In genomic region chr9:22050351-22050889, GRCm38 (mm10) we compare ENCODE assay signal across 9 mouse cellular contexts. TPM values are rescaled to one million over a fixed set of nuclear protein-coding genes. Genes with fewer than 3 reads are reported as not detected.
A peak's percentile ranks its signal among the peaks of the same experiment; 100 is the strongest.
DNase-seq lines count a peak whose midpoint lies in the region; ATAC-seq and TF ChIP-seq lines count a peak whose summit lies in the region.
"Had no signal": no experiment of that assay in that cellular context is flagged by ENCODE, and none has a peak within 500 bp of the region (broad histone marks: within the 10 kb centered on the region; RNA-seq: fewer than 3 reads in every experiment).

No protein-coding gene starts in this region.

- H3K9ac ChIP-seq in heart, embryonic 11.5 days (ENCODE audit: low read depth, low read length) = no peak overlapping the region
- H3K9ac ChIP-seq in limb, embryonic 15.5 days = no peak overlapping the region
- H3K9ac ChIP-seq in midbrain, embryonic 13.5 days (replicated peaks) = peak overlapping the region; percentile 96

- H3K36me3 ChIP-seq in heart, embryonic 11.5 days (ENCODE audit: control insufficient read depth, insufficient read depth, low read length) = no peaks in the 10 kb centered on the region
- H3K36me3 ChIP-seq in limb, embryonic 15.5 days = no peaks in the 10 kb centered on the region
- 0 out of 2 replicates have a peak, but pooled peaks cover 4% of the 10 kb centered on the region for H3K36me3 ChIP-seq in midbrain, embryonic 13.5 days

- TF ChIP-seq POLR2A in cortical plate, adult 2 months (IDR thresholded peaks at IDR 0.05; ENCODE audit: extremely low read depth, insufficient read depth, low read length) = no peak

- peaks cover 65% of the 10 kb centered on the region for H3K27me3 ChIP-seq in heart, embryonic 11.5 days (ENCODE audit: control insufficient read depth, insufficient read depth, low read length)
- H3K27me3 ChIP-seq in limb, embryonic 15.5 days = peaks cover 74% of the 10 kb centered on the region
- peaks cover 7% of the 10 kb centered on the region; the same call in 1 of the 2 replicates for H3K27me3 ChIP-seq in midbrain, embryonic 13.5 days
- H3K27me3 ChIP-seq: CH12.LX had no signal

- H3K4me3 ChIP-seq in cortical plate, adult 2 months (ENCODE audit: insufficient read depth, low read length) = peak overlapping the region; percentile 84
- H3K4me3 ChIP-seq in heart, embryonic 11.5 days (ENCODE audit: low read depth, low read length) = peak overlapping the region; percentile 39
- peak overlapping the region; percentile 32 for H3K4me3 ChIP-seq in limb, embryonic 15.5 days
- peak overlapping the region; percentile 99 for H3K4me3 ChIP-seq in midbrain, embryonic 13.5 days (replicated peaks)

- no peak overlapping the region for H3K27ac ChIP-seq in cortical plate, adult 2 months (ENCODE audit: insufficient read depth, low read length)
- no peak overlapping the region for H3K27ac ChIP-seq in heart, embryonic 11.5 days (ENCODE audit: low read depth, low read length)
- no peak overlapping the region for H3K27ac ChIP-seq in limb, embryonic 15.5 days
- peak overlapping the region; percentile 94 for H3K27ac ChIP-seq in midbrain, embryonic 13.5 days

- H3K9me3 ChIP-seq in heart, embryonic 11.5 days (replicated peaks; ENCODE audit: control insufficient read depth, low read length) = no peaks in the 10 kb centered on the region
- H3K9me3 ChIP-seq in limb, embryonic 15.5 days = no peaks in the 10 kb centered on the region
- no peaks in the 10 kb centered on the region for H3K9me3 ChIP-seq in midbrain, embryonic 13.5 days

- DNase-seq in heart, adult 18-20 months = peak; percentile 22 to 35
- no peak for DNase-seq in heart, postnatal 25 days (ENCODE audit: low spot score)
- DNase-seq in kidney, adult 9 months = peak; percentile 53
- DNase-seq in spleen, postnatal 4 days (ENCODE audit: low spot score in 2 of 2) = peak; percentile 70 to 81

- intact Hi-C loops in heart, postnatal 25 days (cut with DNase I) = no loop called here

- H3K4me2 ChIP-seq in heart, embryonic 11.5 days = peak overlapping the region; percentile 66
- peak overlapping the region; percentile 54 for H3K4me2 ChIP-seq in limb, embryonic 15.5 days
- peak overlapping the region; percentile 83 for H3K4me2 ChIP-seq in midbrain, embryonic 13.5 days (replicated peaks)

- H3K4me1 ChIP-seq in cortical plate, adult 2 months (ENCODE audit: control insufficient read depth, insufficient read depth, low read length) = peaks cover 7% of the 10 kb centered on the region; the same call in 1 of the 2 replicates
- peaks cover 28% of the 10 kb centered on the region for H3K4me1 ChIP-seq in heart, embryonic 11.5 days (ENCODE audit: control insufficient read depth, insufficient read depth, low read length)
- peaks cover 25% of the 10 kb centered on the region for H3K4me1 ChIP-seq in limb, embryonic 15.5 days
- peaks cover 52% of the 10 kb centered on the region for H3K4me1 ChIP-seq in midbrain, embryonic 13.5 days (replicated peaks)

- ATAC-seq in heart, embryonic 11.5 days (replicated peaks; ENCODE audit: insufficient number of reproducible peaks, low FRiP score, low TSS enrichment) = peak; percentile 66
- ATAC-seq in limb, embryonic 15.5 days (ENCODE audit: insufficient number of reproducible peaks, low FRiP score, low TSS enrichment, low read depth) = no peak
- ATAC-seq in midbrain, embryonic 13.5 days = peak; percentile 46

- under 1% methylated on average over 37 of the region's 43 CpGs for WGBS in heart, embryonic 11.5 days (ENCODE audit: insufficient replicate concordance)
- WGBS in limb, embryonic 15.5 days = 2% methylated on average over 40 of the region's 43 CpGs
- WGBS in midbrain, embryonic 13.5 days = under 1% methylated on average over 42 of the region's 43 CpGs

- TF ChIP-seq CTCF in cortical plate, adult 2 months (IDR thresholded peaks at IDR 0.05; ENCODE audit: extremely low read depth, insufficient read depth, low read length) = no peak

RNA-seq across cellular contexts. Expression of gene Elavl3, which starts 1.4 kb away (rescaled TPM):
- total RNA-seq in heart, adult 18-20 months (2021) = under 1 TPM in 1 of 2 experiments, not detected in 1; 0.26 TPM
- under 1 TPM; 0.21 to 0.50 TPM for total RNA-seq in heart, postnatal 25 days (2021)
- polyA plus RNA-seq in cortical plate, adult 2 months (2012; rRNA removed) = 115 and 117 TPM in 2 replicates
- 0.27 and 0.37 TPM in 2 replicates for polyA plus RNA-seq in heart, embryonic 11.5 days (2014; fragmentation: Nextera tagmentation; extraction: Ambion mirVana)
- 0.05 and 0.10 TPM in 2 replicates for polyA plus RNA-seq in limb, embryonic 15.5 days (2015; fragmentation: Nextera tagmentation; extraction: Ambion mirVana)
- polyA plus RNA-seq in midbrain, embryonic 13.5 days (2015; fragmentation: Nextera tagmentation; extraction: Ambion mirVana) = 84.4 and 89.4 TPM in 2 replicates

RNA-seq across cellular contexts. Expression of gene Gm49318, which starts 20.6 kb away (rescaled TPM):
- total RNA-seq in heart, adult 18-20 months (2021) = under 1 TPM in 1 of 2 experiments, not detected in 1; 0.55 TPM
- not detected for total RNA-seq in heart, postnatal 25 days (2021)
- polyA plus RNA-seq in cortical plate, adult 2 months (2012; rRNA removed) = 0.21 TPM in 1 of 2 replicates, not detected in the other
- not detected in 2 replicates for polyA plus RNA-seq in heart, embryonic 11.5 days (2014; fragmentation: Nextera tagmentation; extraction: Ambion mirVana)
- not detected in 2 replicates for polyA plus RNA-seq in limb, embryonic 15.5 days (2015; fragmentation: Nextera tagmentation; extraction: Ambion mirVana)
- polyA plus RNA-seq in midbrain, embryonic 13.5 days (2015; fragmentation: Nextera tagmentation; extraction: Ambion mirVana) = not detected in 2 replicates
- total RNA-seq: CH12.LX had no signal

RNA-seq across cellular contexts. Expression of gene Zfp653, which starts 20.8 kb away (rescaled TPM):
- total RNA-seq in heart, adult 18-20 months (2021) = 1 to 10 TPM; 3.8 to 3.9 TPM
- total RNA-seq in heart, postnatal 25 days (2021) = 1 to 10 TPM; 4.0 to 4.3 TPM
- 34.6 and 36.4 TPM in 2 replicates for polyA plus RNA-seq in cortical plate, adult 2 months (2012; rRNA removed)
- 5.5 and 6.7 TPM in 2 replicates for polyA plus RNA-seq in heart, embryonic 11.5 days (2014; fragmentation: Nextera tagmentation; extraction: Ambion mirVana)
- polyA plus RNA-seq in limb, embryonic 15.5 days (2015; fragmentation: Nextera tagmentation; extraction: Ambion mirVana) = 9.6 and 10.9 TPM in 2 replicates
- polyA plus RNA-seq in midbrain, embryonic 13.5 days (2015; fragmentation: Nextera tagmentation; extraction: Ambion mirVana) = 17.7 and 19.8 TPM in 2 replicates

RNA-seq across cellular contexts. Expression of gene Ecsit, which starts 34.8 kb away (rescaled TPM):
- 100 to 1,000 TPM; 105 to 108 TPM for total RNA-seq in heart, adult 18-20 months (2021)
- 100 to 1,000 TPM; 103 TPM for total RNA-seq in heart, postnatal 25 days (2021)
- 57.4 and 62.3 TPM in 2 replicates for polyA plus RNA-seq in cortical plate, adult 2 months (2012; rRNA removed)
- 48.4 and 50.6 TPM in 2 replicates for polyA plus RNA-seq in heart, embryonic 11.5 days (2014; fragmentation: Nextera tagmentation; extraction: Ambion mirVana)
- 38.4 and 39.6 TPM in 2 replicates for polyA plus RNA-seq in limb, embryonic 15.5 days (2015; fragmentation: Nextera tagmentation; extraction: Ambion mirVana)
- 44.3 and 50.3 TPM in 2 replicates for polyA plus RNA-seq in midbrain, embryonic 13.5 days (2015; fragmentation: Nextera tagmentation; extraction: Ambion mirVana)

RNA-seq across cellular contexts. Expression of gene Prkcsh, which starts 47.8 kb away (rescaled TPM):
- 10 to 100 TPM; 58.7 to 64.6 TPM for total RNA-seq in heart, adult 18-20 months (2021)
- 10 to 100 TPM; 63.0 to 71.8 TPM for total RNA-seq in heart, postnatal 25 days (2021)
- polyA plus RNA-seq in cortical plate, adult 2 months (2012; rRNA removed) = 99.1 and 103 TPM in 2 replicates
- polyA plus RNA-seq in heart, embryonic 11.5 days (2014; fragmentation: Nextera tagmentation; extraction: Ambion mirVana) = 72.2 and 77.8 TPM in 2 replicates
- polyA plus RNA-seq in limb, embryonic 15.5 days (2015; fragmentation: Nextera tagmentation; extraction: Ambion mirVana) = 111 and 117 TPM in 2 replicates
- 94.7 and 99.3 TPM in 2 replicates for polyA plus RNA-seq in midbrain, embryonic 13.5 days (2015; fragmentation: Nextera tagmentation; extraction: Ambion mirVana)

Comparison
In these comparisons a context has a peak if more than half of its experiments do, and no peak if none do; other contexts are left out.
1. H3K4me3 ChIP-seq: peak in every context shown above with its lines; median percentile 99 in midbrain, embryonic 13.5 days; 84 in cortical plate, adult 2 months; 39 in heart, embryonic 11.5 days; 32 in limb, embryonic 15.5 days.
2. RNA of gene Elavl3, which starts 1.4 kb away (polyA plus RNA-seq): 115 to 117 TPM in cortical plate, adult 2 months and 84.4 to 89.4 TPM in midbrain, embryonic 13.5 days; 0.27 to 0.37 TPM in heart, embryonic 11.5 days and 0.05 to 0.10 TPM in limb, embryonic 15.5 days; every median in the first group is over 10 times any median in the second.
3. Peak in every context shown above with its lines, with median percentiles within 50 percentile points of each other: H3K4me2 ChIP-seq.